Mouse (Mus musculus): ENCODE results near the gene Gabarap.

- TF ChIP-seq MAFK (IDR thresholded peaks at IDR 0.05; ENCODE audit: insufficient read depth, low read depth, low read length) (no peak), ZNF384 (IDR thresholded peaks at IDR 0.05; ENCODE audit: low read depth, low read length) (no peak), ZC3H11A (IDR thresholded peaks at IDR 0.05; ENCODE audit: borderline replicate concordance, low read depth, low read length) (no peak)
Measured at GRCm38 (mm10) chr11:70010033-70010432, 19.1 kb downstream of the Gabarap start.
